Mouse (Mus musculus): ENCODE measurements around the gene Hist1h2bg.
"Not testable (repeated sequence)": the region's sequence is repeated elsewhere in the genome, so short reads cannot be mapped to it uniquely, and the experiment has no call there.

Gene Hist1h2bg

DNA sequence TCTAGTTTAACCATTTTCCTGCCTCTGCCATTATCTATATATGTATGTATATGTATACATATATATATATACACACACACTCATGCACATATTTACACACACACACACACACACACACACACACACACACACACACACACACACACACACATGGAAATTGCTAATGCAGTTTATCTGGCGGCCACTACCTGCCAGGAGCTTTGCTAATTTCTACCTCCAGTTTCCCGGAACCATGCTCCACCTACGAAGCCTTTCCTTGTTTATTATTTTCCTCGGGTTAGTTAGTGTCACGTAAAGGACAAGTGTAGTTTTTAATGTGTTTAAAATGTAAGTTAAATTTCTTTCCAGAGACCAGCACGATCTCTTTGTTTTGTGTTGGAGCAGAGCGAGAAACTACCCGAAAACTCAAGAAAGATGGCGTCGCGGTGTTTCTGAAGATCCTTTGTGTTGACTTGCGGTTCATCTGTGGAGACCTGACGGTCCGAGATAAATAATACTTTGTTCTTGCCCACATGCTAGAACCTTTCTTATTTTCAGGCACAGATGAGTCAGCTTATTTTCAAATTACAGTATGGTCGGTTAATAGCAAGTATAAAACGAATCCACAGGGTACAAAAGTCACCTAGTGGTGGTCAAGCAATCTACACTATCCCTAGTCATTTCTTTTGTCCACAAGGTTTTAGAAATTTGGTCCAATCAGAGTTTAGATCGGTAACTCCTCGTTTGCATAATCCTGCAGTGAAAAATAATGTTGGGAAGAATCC is 8.3 kb upstream of the Hist1h2bg start:
- DNase-seq (ENCODE audit: low spot score) = peak; percentile 83

DNA sequence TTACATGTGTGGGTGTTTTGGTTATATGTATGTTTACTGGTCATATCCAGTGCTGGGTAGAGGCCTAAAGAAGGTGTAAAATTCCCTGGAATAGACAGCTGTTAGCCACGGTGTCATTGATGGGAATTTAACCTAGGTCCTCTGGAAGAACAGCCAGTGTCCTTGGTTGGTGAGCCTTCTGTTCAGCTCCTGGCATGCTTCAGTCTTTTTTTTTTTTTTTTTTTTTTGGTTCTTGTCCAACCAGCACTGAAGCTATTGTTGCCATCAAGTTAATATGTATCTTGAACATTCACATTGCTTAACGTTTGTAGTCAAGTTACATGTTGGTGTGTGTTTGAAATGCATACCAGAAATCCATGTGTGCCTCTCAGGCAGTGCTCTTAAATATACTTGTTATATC is 6.7 kb upstream of the Hist1h2bg start:
- DNase-seq (ENCODE audit: low spot score) = no peak

DNA sequence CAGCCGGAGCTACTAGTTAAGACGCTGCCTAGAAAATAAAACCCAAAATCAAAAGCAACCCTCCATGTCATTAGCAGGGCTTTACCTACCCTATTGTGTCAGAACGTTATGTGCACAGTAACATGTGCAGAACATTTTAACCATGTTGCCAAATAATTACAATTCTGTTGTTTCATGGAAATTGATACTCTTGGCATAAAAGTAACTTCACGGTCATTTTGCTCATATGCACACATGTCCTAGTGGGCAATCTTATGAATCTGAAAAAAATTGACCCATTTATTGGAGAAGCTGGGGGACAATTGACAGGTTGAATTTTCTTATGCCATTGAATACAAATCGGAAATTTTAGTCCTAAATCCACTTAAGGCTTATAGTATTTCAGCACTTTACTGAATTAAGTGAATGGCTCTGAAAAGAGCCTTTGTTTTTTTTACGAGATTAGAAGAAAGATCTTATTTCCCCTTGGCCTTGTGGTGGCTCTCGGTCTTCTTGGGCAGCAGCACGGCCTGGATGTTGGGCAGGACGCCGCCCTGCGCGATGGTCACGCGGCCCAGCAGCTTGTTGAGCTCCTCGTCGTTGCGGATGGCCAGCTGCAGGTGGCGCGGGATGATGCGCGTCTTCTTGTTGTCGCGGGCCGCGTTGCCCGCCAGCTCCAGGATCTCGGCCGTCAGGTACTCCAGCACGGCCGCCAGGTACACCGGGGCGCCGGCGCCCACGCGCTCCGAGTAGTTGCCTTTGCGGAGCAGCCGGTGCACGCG is 755 bp upstream of the Hist1h2bg start:
- DNase-seq (ENCODE audit: low spot score) = not testable (repeated sequence)

DNA sequence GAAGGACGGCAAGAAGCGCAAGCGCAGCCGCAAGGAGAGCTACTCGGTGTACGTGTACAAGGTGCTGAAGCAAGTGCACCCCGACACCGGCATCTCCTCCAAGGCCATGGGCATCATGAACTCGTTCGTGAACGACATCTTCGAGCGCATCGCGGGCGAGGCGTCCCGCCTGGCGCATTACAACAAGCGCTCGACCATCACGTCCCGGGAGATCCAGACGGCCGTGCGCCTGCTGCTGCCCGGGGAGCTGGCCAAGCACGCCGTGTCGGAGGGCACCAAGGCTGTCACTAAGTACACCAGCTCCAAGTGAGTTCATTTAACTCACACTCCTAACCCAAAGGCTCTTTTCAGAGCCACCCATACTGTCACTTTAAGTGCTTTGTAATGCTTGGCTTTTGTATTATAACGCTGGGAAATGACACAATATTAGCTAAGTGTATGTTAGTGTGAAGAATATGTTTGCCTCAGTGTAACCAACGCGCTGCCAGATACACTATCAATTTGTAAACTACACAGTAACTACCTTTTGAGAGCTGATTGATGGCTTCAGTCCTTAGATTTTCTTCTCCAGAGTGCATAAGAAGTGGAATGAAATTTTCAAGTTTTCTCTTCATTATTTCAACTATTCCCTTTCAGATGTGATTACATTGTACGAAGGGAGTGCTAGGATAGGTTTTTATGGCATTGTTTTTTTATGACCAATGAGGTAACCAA is 465 bp downstream of the Hist1h2bg start:
- not testable (repeated sequence) for DNase-seq (ENCODE audit: low spot score)

DNA sequence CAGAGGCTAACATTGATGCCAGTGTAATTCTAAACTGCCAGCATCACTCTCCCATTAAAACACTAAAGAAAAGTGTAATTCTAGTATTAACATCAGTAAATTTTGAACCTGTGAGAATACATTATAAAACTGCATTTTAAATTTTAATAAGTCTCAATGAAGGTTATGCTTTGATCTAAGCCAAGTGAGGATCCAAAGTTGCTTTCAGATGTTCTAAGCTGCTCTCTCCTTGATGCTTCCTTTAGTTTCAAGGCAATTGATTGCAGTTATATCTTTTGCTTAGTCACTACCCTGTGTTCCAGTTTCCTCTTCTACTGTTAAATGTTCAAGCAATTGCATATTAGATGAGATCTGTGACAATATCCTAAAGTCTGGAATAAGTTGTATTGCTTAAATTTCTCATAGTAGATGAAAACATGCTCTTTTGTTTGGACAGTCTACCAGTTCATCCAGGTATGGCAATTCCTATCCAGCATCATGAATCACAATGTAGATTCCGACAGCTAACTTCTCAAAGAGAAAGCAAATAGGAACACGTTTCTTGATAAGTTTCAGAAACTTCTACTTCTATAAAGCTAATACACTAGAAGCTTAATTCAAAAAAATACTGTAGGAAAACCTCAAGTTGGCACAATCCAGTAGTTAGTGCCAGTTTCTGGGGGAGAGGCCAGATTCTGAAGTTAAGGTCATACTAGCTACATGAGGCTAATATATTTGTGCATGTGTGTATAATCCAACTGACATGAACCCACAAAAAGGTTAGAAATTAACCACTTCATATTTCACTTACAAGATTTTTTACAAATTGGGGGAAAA is 1.2 kb downstream of the Hist1h2bg start:
- DNase-seq (ENCODE audit: low spot score) = peak; percentile 44

DNA sequence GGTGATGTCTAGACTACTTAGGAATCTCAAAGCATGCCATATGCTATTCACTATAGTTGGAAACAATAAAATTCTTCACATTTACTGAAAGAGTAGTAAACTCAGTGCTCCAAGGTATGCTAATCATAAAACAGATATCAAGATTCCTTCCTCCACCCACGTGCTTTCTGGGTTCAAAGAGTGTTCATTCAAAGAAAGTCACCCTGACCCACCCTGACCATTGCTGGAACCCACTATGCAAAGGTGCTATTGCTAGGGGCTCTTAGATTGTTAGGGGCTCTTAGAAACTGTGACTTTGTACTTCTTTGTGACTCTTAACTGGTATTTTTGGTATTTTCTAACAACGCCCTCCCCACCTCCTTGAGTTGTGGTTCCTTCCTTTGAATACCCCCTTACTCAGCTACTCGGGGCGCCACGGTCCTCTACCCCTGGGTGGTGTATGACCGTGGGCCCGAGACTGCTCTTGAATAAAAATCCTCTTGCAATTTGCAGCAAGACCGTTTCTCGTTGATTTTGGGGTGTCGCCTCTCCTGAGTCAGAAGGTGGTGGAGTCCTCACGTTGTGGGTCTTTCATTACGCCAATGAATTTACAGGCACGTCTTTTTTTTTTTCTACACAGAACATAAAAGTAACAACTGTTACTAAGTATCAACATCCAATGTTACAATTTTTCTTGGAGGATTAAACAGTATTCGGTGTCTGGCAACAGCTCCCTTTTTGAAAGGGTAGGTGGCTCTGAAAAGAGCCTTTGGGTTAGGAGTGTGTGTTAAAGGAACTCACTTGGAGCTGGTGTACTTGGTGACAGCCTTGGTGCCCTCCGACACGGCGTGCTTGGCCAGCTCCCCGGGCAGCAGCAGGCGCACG is 2.1 kb downstream of the Hist1h2bg start:
- not testable (repeated sequence) for DNase-seq (ENCODE audit: low spot score)

DNA sequence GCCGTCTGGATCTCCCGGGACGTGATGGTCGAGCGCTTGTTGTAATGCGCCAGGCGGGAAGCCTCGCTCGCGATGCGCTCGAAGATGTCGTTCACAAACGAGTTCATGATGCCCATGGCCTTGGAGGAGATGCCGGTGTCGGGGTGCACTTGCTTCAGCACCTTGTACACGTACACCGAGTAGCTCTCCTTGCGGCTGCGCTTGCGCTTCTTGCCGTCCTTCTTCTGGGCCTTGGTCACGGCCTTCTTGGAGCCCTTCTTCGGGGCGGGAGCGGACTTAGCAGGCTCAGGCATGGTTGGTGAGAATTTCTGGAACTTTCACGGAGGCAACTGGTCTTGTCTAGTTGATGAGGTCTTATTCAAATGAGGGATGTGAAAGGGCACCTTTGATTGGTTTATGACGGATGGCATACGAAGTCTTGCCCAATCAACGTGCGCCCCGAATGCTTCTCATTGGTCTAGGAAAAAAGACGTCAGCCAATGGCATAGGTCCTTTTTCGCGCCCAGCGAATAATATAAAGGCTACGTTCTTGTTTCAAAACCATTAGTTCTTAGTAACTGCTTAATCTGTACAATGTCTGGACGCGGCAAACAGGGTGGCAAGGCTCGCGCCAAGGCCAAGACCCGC is 2.8 kb downstream of the Hist1h2bg start, which contains the start of the genes Hist1h2bf and Hist1h2ad:
Gene Hist1h2bf (minus strand): TSS at position 299 of the 627 bp plus-strand sequence.
Gene Hist1h2ad (plus strand): TSS at position 484 of the 627 bp plus-strand sequence.
- peak; percentile 95 for DNase-seq (ENCODE audit: low spot score)

DNA sequence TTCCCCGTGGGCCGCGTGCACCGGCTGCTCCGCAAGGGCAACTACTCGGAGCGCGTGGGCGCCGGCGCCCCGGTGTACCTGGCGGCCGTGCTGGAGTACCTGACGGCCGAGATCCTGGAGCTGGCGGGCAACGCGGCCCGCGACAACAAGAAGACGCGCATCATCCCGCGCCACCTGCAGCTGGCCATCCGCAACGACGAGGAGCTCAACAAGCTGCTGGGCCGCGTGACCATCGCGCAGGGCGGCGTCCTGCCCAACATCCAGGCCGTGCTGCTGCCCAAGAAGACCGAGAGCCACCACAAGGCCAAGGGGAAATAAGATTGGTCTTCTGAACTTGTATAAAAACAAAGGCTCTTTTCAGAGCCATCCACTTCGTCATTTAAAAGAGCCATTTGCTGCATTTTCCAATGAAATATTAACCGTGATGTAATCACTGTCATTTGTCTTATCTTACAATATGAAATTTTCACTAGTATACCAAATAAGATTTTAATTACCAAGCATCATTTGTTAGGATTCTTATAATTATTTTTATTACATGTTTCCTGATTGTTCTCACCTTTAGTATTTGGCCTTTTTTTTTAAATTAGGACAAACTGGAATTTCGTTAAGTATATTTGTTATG is 3.5 kb downstream of the Hist1h2bg start:
- not testable (repeated sequence) for DNase-seq (ENCODE audit: low spot score)

DNA sequence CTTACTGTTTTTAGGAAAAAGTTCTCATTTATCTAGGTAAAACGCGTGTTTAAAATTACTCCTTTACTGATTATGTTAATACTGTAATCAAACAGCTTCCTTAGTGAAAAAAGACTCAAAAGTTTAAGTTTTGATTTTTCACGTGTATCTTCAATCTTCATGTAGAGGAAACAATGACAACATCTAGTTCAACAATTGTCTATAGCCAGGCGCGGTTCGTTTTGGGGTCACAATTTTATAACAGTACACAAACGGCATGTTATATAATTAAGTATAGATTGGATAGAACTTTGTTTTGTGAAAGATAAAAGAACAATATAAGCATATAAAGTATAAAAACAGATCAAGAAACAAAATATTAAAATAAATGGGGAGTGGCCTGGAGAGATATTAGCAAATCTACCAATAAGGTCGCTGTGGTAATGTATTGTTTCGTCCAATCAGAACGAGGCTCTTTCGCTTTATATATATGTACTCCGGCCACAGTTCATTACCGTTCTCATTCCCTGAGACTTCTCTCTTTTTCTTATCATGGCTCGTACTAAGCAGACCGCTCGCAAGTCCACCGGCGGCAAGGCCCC is 4.2 kb downstream of the Hist1h2bg start, which contains the start of gene Hist1h3d:
Gene Hist1h3d (plus strand): TSS at position 493 of the 581 bp plus-strand sequence.
- peak; percentile 83 for DNase-seq (ENCODE audit: low spot score)

DNA sequence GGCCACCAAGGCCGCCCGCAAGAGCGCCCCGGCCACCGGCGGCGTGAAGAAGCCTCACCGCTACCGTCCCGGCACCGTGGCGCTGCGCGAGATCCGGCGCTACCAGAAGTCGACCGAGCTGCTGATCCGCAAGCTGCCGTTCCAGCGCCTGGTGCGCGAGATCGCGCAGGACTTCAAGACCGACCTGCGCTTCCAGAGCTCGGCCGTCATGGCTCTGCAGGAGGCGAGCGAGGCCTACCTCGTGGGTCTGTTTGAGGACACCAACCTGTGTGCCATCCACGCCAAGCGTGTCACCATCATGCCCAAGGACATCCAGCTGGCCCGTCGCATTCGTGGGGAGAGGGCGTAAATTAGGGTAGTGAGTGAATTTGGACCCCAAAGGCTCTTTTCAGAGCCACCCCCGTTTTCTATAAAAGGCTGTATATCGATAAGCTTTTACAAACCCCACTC is 4.7 kb downstream of the Hist1h2bg start:
- DNase-seq (ENCODE audit: low spot score) = not testable (repeated sequence)

DNA sequence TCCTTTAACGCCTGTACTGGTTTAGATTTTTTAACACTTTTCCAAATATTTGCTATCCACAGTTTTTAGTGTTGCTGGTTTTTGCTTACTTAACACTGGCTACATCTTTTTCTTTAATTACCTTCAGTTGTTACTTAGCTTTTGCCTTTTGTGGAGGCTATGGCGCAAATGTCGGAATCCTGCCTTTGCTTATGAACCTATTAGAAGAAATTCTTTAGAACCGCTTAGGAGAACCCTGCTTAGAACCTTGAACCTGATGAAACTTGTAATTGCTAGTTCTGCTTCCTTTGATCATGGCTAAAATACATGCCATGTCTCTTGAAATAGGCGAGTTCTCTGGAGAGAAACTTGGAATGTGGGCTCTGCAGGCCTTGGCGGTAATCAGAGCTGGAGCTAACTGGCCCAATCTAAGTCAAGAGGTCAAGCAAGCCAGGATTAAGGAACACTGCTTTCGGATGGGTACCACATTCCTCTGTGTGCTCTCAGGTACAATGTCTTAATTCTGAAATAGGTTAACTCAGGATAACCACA is 5.2 kb downstream of the Hist1h2bg start:
- DNase-seq (ENCODE audit: low spot score) = no peak

DNA sequence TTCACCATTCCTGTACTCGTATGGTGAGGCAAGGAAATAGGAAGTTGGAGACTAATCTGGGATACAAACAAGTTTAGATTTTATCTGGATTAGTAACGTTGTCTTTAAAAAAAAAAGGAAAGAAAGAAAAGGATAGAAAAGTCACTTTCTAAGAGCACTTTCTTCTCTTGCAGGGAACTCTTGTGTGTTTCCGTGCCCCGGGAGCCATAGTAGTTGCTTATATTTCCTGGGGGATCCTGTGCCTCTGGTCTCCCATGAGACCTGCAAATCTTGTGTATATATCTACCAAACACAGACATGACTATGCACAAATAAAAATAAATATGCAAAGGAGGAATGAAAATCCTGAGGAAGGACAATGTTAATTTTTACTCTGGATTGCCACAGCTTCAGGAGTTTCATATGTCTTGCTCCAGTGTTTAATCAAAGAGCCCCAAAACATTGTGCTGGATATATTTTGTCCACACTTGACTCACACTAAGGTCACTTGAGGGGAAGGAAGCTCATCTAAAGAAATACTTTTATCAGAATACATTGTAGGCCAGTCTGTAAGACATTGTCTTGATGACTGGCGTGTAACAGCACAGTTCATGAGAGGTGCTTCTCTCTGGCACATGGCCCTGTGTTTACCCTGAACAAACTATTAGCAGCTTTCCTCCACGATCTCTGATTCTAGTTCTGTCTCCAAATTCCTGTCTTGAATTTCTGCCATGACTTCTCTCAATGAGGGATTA is 5.9 kb downstream of the Hist1h2bg start:
- DNase-seq (ENCODE audit: low spot score) = no peak

DNA sequence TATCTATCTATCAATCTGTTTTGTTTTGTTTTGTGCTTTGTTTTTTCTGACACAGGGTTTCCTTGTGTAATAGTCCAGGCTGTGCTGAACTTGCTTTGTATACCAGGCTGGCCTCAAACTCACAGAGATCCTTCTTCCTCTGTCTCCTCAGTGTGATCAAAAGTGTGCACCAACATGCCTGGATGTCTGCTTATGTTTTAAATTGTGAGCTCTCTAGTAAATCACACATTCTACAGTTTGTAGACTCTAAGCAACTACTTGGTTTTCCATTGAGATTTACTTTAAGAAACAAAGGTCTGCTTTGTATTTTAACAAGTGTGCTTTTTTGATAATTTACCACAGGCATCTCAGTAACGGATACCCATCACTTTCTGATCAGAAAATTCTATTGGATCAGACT is 6.6 kb downstream of the Hist1h2bg start:
- no peak for DNase-seq (ENCODE audit: low spot score)

DNA sequence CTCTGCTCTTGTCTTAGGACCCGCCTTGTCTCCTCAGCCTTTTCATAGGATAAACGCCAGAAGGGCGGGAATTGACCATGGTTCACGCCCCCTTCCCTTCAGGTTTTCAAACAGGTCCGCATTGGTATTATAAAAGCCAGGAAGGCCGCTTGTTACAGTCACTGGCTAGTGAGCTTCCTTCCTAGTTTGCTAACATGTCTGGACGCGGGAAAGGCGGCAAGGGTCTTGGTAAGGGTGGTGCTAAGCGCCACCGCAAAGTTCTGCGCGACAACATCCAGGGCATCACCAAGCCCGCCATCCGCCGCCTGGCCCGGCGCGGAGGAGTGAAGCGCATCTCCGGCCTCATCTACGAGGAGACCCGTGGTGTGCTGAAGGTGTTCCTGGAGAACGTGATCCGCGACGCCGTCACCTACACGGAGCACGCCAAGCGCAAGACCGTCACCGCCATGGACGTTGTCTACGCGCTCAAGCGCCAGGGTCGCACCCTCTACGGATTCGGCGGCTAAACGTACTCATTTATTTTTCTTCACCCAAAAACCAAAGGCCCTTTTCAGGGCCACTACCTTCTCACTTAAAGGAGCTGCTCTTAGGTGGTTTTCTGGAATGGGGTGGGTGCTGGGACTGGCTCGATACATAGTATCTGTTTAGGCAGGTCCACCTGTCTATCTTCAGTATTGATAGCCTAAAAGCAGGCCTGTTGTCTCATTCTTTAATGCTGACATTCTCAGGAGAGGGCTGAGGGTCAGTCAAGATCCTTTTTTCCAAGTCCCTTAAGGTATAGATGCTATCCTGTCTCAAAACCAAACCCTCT is 10.4 kb downstream of the Hist1h2bg start, which contains the start of gene Hist1h4d:
Gene Hist1h4d (plus strand): TSS at position 191 of the 811 bp plus-strand sequence.
- peak; percentile 99 for DNase-seq (ENCODE audit: low spot score)

DNA sequence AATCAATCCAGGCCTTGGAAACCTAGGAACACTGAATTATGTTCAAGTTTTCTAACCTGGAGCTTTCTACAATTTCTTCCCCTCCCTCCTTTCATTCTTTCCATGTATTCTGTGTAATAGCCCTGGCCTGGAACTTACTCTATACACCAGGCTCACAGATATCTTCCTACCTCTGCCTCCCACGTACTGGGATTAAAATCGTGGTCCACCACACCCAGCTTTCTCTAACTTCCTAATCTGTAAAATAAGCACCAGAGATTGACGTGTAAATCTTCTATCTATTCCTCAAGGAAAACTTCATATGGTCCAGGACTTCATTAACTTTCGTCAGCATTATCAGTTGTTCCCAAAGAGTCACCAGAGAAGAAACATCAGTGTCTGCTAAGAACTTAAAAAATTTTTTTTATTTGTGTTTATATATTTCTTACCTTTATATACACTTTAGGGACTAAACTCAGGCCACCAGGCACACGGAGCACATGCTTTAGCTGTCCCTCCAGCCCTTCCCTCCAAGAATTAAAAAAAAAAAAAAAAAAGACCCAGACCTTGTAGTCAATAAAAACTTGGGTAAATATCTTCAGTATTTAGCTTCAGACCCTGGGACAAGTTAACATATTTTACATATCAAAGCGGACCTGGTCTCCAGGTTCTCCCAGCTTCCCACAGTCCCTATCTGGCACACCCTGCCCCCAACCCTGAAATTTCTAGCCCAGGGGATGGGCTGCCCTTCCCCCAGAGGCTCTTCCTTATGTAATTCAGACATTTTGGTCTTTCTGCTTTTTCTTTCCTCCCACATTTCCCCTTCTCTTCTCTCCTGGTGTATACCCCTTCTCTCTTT is 11.2 kb downstream of the Hist1h2bg start:
- DNase-seq (ENCODE audit: low spot score) = peak; percentile 52

DNA sequence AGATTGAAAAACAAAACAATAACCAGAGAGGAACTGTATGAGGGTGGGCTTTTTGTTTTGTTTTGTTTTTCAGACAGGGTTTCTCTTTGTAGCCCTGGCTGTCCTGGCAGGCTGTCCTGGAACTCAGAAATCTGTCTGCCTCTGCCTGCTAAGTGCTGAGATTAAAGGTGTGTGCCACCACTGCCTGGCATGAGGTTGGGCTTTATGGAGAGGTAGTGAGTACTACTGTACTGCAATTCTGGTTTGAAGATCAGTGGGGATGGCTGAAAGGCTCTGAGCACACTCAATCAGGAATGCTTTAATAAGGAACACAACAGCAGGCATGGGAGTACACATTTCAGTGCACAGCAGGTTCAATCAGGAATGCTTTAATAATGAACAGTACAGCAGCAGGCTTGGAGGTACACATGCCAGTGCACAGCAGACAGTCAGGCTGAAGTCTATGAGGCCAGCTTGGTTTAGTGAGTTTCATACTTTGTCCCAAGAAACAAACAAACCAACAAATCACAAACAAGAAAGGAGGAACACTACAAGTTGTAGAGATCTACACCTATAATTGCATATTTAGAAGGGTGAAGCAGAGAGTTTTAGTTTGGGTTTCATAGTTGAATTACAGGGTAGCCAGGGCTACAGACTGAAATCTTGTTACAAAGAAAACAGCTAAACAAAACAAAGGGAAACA is 12.3 kb downstream of the Hist1h2bg start:
- peak; percentile 47 for DNase-seq (ENCODE audit: low spot score)
